Mouse (Mus musculus): ENCODE results near the gene Rgs6. TPM values are rescaled to one million over a fixed set of nuclear protein-coding genes. Genes with fewer than 3 reads are reported as not detected.

The Rgs6 gene
- total and polyA plus RNA-seq, 3 experiments, result 7.3 to 12.6 (median 10.2) TPM

- no peak for DNase-seq
- intact Hi-C loops (cut with DNase I), result no loop called here
- no peaks in the 10 kb centered on the region for H3K27me3 ChIP-seq (ENCODE audit: control insufficient read depth, insufficient read depth, low read length)
Observed at GRCm38 (mm10) chr12:83034859-83035569, 446.9 kb downstream of the Rgs6 start.

GRCm38 (mm10) chr12:83037798-83038560 lies 449.9 kb downstream of the Rgs6 start:
- Histone ChIP-seq H3K9ac (ENCODE audit: low read depth, low read length) (no peak overlapping the region), H3K79me2 (replicated peaks; ENCODE audit: control insufficient read depth, insufficient read depth, low read length) (no peaks in the 10 kb centered on the region), H3K27ac (no peak overlapping the region), H3K27me3 (ENCODE audit: control insufficient read depth, insufficient read depth, low read length) (no peaks in the 10 kb centered on the region), H3K4me3 (no peak overlapping the region), H3K36me3 (ENCODE audit: control insufficient read depth, insufficient read depth, low read length) (no peaks in the 10 kb centered on the region), H3K4me1 (ENCODE audit: control insufficient read depth, insufficient read depth, low read length) (peaks cover 2% of the 10 kb centered on the region)
- TF ChIP-seq CTCF (IDR thresholded peaks at IDR 0.05) (no peak), POLR2A (IDR thresholded peaks at IDR 0.05; ENCODE audit: insufficient read depth, low read depth, low read length) (no peak), EP300 (IDR thresholded peaks at IDR 0.05; ENCODE audit: insufficient read depth, low read depth, low read length) (no peak)
- DNase-seq, result no peak
- 72% methylated on average over 25 of the region's 25 CpGs for WGBS
- intact Hi-C loops (cut with DNase I), result no loop called here

More at GRCm38 (mm10) chr12:83034859-83035569, 446.9 kb downstream of the Rgs6 start:
- Histone ChIP-seq H3K27ac (no peak overlapping the region), H3K79me2 (replicated peaks; ENCODE audit: control insufficient read depth, insufficient read depth, low read length) (no peaks in the 10 kb centered on the region), H3K4me3 (no peak overlapping the region), H3K4me1 (ENCODE audit: control insufficient read depth, insufficient read depth, low read length) (peaks cover 2% of the 10 kb centered on the region), H3K9ac (ENCODE audit: low read depth, low read length) (no peak overlapping the region), H3K36me3 (ENCODE audit: control insufficient read depth, insufficient read depth, low read length) (no peaks in the 10 kb centered on the region)
- TF ChIP-seq CTCF (IDR thresholded peaks at IDR 0.05) (no peak), EP300 (IDR thresholded peaks at IDR 0.05; ENCODE audit: insufficient read depth, low read depth, low read length) (no peak), POLR2A (IDR thresholded peaks at IDR 0.05; ENCODE audit: insufficient read depth, low read depth, low read length) (no peak)
- WGBS, result 70% methylated on average over 3 of the region's 3 CpGs

GRCm38 (mm10) chr12:83038779-83039178 lies 450.7 kb downstream of the Rgs6 start:
- Histone ChIP-seq H3K27me3 (ENCODE audit: control insufficient read depth, insufficient read depth, low read length) (no peaks in the 10 kb centered on the region), H3K79me2 (replicated peaks; ENCODE audit: control insufficient read depth, insufficient read depth, low read length) (no peaks in the 10 kb centered on the region), H3K9ac (ENCODE audit: low read depth, low read length) (no peak overlapping the region), H3K4me3 (no peak overlapping the region), H3K36me3 (ENCODE audit: control insufficient read depth, insufficient read depth, low read length) (no peaks in the 10 kb centered on the region), H3K27ac (no peak overlapping the region), H3K4me1 (ENCODE audit: control insufficient read depth, insufficient read depth, low read length) (peaks cover 2% of the 10 kb centered on the region)
- TF ChIP-seq POLR2A (IDR thresholded peaks at IDR 0.05; ENCODE audit: insufficient read depth, low read depth, low read length) (no peak), CTCF (IDR thresholded peaks at IDR 0.05) (no peak), EP300 (IDR thresholded peaks at IDR 0.05; ENCODE audit: insufficient read depth, low read depth, low read length) (no peak)
- WGBS, result 40% methylated on average over 7 of the region's 7 CpGs
- no peak for DNase-seq
- intact Hi-C loops (cut with DNase I), result no loop called here

DNA sequence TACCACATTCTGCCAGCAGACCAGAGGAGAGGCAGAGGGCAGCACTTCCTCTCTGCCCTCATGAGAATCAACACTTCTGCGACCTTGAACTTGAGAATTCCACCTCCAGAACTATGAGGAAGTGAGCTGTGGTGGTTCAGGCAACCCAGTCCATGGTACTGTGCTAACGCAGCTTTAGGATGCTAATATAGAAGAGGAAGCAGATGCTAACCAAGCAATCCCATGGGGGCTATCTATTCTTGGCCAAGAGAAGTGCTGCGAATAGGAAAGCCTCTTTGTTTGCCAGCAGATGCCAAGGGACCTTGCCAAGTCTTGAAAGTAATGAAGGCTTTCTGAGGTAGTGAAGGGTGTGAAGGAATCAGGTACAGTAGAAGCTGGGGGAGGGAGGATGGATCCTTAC lies 451.8 kb downstream of the Rgs6 start:
- 21% methylated on average over 3 of the region's 3 CpGs for WGBS
- TF ChIP-seq CTCF (IDR thresholded peaks at IDR 0.05) (no peak), POLR2A (IDR thresholded peaks at IDR 0.05; ENCODE audit: insufficient read depth, low read depth, low read length) (no peak), EP300 (IDR thresholded peaks at IDR 0.05; ENCODE audit: insufficient read depth, low read depth, low read length) (no peak)

GRCm38 (mm10) chr12:83043980-83044620 lies 456.0 kb downstream of the Rgs6 start:
- H3K79me2 ChIP-seq (replicated peaks; ENCODE audit: control insufficient read depth, insufficient read depth, low read length), result no peaks in the 10 kb centered on the region
- peaks cover 8% of the 10 kb centered on the region for H3K4me1 ChIP-seq (ENCODE audit: control insufficient read depth, insufficient read depth, low read length)
- H3K27ac ChIP-seq, result no peak overlapping the region
- H3K9ac ChIP-seq (ENCODE audit: low read depth, low read length), result no peak overlapping the region
- no peaks in the 10 kb centered on the region for H3K36me3 ChIP-seq (ENCODE audit: control insufficient read depth, insufficient read depth, low read length)
- H3K27me3 ChIP-seq (ENCODE audit: control insufficient read depth, insufficient read depth, low read length), result no peaks in the 10 kb centered on the region
- WGBS, result 69% methylated on average over 6 of the region's 6 CpGs
- TF ChIP-seq POLR2A (IDR thresholded peaks at IDR 0.05; ENCODE audit: insufficient read depth, low read depth, low read length), result no peak
- TF ChIP-seq CTCF (IDR thresholded peaks at IDR 0.05), result no peak
- TF ChIP-seq EP300 (IDR thresholded peaks at IDR 0.05; ENCODE audit: insufficient read depth, low read depth, low read length), result no peak
- intact Hi-C loops (cut with DNase I), result no loop called here
- DNase-seq, result no peak
- H3K4me3 ChIP-seq, result no peak overlapping the region

More for the DNA sequence above, 451.8 kb downstream of the Rgs6 start:
- no peak for DNase-seq
- H3K79me2 ChIP-seq (replicated peaks; ENCODE audit: control insufficient read depth, insufficient read depth, low read length), result no peaks in the 10 kb centered on the region
- H3K4me1 ChIP-seq (ENCODE audit: control insufficient read depth, insufficient read depth, low read length), result peaks cover 5% of the 10 kb centered on the region
- H3K9ac ChIP-seq (ENCODE audit: low read depth, low read length), result no peak overlapping the region
- intact Hi-C loops (cut with DNase I), result no loop called here
- H3K36me3 ChIP-seq (ENCODE audit: control insufficient read depth, insufficient read depth, low read length), result no peaks in the 10 kb centered on the region
- no peak overlapping the region for H3K4me3 ChIP-seq
- no peak overlapping the region for H3K27ac ChIP-seq
- H3K27me3 ChIP-seq (ENCODE audit: control insufficient read depth, insufficient read depth, low read length), result no peaks in the 10 kb centered on the region

Measured in heart, adult 2 months (tissue).